Mouse (Mus musculus): ENCODE data around the gene Stox2.
A peak's percentile ranks its signal among the peaks of the same experiment; 100 is the strongest.
"Not testable (repeated sequence)": the region's sequence is repeated elsewhere in the genome, so short reads cannot be mapped to it uniquely, and the experiment has no call there.

Stox2 gene

DNA sequence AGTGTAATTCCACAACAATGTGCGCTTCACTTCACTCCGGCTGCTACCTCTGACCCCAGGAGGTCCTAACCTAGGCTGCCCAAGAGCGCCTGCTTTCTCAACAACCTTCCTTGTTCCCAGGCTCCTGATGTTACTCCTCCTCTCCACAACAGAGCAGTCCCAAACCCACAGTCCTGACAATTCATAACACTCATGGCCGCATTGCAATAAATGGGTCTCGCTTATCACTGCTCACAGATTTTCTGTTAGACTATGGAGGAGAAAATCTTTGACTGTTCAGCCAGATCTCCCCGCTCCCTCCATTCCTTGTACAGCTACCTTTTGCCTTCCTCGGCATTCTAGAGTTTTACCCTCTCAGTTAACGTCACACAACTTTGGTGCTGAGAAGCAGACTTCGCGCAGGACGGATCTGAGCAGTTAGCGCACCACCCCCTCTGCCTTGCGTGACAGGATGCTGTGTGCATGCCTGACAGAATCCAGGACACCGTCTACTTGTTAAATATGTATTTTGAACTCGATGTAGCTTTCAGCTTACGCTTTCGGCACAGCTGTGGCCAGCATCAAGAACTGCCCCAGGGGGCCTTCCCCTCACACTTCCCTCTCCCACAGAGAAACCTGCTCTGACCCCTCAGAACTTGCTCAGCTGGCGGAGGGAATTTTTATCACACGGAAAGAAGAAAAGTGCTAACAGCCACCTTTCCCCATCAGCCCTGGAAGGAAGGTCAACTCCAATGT lies at the start of gene Stox2:
TSS of gene Stox2 (minus strand) at position 51 of the 735 bp plus-strand sequence.
- DNase-seq (ENCODE audit: low read depth, low spot score), result no peak

DNA sequence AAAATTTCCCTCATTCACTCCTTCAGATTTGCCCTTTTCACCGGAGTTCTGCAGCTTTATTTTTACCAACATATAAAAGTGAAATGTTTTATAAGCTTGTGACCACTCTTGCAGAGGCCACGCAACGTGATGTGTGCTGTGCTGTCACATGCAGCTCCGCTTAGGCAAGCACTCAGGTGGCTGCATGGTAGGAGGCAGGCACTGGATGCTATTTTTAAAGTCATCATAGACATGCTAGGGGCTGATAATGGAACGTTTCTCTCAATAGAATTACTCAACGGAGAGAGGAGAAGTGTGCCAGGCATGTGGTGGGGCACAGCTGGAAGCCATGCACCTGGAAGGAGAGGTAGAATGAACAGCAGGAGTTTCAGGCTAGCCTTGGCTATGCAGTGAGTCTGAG lies 49.3 kb upstream of the Stox2 start:
- DNase-seq (ENCODE audit: low read depth, low spot score), result no peak

DNA sequence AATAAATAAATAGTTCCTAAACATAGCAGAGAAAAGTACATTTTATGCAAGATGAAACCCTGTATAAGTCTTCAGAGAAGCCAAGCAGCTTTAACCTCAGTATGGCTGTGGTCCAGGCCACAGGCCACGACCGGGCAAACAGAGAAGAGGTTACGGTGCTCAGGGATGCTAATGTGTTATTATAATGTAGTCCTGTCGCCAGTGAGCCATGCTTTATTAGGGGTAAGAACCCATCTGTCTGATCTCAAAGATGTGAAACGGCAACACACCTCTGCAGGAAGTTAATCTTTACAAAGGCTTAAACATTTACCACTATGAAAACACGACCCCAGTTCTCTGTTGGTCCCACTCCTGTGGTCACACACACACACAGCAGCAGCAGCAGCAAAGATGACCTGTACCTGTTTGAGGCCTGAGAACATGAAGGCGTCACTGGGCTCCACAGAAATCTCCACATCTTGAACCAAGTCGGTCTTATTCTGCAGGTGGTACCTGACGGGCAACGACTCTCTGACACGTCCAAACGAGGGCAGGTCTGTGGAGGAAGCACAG lies 48.5 kb upstream of the Stox2 start:
- no peak for DNase-seq (ENCODE audit: low read depth, low spot score)

DNA sequence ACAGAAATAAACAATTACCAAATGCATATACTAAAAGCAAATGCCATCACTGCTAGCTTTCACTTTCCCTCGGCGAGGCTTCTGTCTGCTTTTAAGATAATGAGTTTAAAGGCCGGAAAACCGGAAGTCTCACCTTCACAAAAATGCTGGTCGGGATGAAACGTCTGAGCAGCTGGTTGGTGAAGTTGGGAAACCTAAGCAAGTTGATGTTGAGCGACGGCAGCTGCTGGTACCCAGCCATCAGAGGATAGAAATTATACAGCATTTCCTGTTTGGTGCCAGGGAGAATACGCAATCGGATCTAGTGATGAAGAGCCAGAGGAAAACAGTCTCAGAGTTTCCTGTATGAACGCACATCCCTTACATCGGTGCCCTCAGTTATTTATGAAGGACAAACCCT lies 46.9 kb upstream of the Stox2 start:
- DNase-seq (ENCODE audit: low read depth, low spot score), result no peak

DNA sequence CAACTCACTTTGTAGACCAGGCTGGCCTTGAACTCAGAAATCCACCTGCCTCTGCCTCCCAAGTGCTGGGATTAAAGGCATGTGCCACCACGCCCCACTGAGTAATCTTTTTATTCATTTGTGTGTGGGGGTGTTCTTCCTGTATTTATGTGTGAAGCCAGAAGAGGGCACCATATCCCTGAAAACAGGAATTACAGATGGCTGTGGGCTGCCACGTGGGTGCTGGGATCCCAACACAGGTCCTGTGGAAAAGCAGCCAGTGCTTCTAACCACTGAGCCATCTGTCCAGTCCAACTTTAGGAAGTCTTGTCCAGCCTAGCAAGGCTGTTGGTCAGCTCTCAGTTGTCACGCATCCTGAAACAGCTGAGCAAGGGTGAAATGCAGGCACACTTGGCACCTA lies 41.1 kb upstream of the Stox2 start:
- no peak for DNase-seq (ENCODE audit: low read depth, low spot score)

DNA sequence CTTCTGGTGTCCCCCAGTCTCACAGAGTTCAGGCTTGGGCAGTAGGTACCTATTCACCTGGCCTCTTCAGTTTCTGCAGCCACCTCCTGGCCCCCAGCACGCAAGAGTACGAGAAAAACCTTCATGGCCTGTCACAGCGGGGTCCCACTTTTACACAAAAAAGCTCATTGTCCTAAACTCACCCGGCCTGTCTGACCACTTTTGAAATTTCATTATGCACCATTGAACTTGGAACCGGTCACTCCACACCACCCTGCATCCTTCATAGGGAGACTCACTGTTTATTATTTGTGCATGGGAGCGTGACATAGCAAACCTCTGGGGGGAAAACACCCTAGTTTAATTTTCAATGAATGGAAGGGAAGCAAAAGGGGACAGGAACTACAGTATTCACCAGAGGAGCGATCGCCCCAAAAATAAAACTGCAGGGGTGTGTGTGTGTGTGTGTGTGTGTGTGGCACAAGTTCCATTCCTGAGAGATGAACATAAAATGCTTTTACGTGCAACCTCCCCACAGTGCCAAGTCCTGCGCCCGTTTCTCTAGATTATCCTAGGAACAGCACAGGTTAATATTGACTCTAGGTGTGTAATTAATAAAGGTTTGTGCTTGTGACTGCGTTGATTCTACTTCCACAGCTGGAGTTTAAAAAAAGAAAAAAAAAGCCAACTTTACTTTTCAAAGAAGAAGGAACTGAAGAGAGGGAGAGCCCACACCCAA lies 36.4 kb upstream of the Stox2 start:
- DNase-seq (ENCODE audit: low read depth, low spot score), result no peak

DNA sequence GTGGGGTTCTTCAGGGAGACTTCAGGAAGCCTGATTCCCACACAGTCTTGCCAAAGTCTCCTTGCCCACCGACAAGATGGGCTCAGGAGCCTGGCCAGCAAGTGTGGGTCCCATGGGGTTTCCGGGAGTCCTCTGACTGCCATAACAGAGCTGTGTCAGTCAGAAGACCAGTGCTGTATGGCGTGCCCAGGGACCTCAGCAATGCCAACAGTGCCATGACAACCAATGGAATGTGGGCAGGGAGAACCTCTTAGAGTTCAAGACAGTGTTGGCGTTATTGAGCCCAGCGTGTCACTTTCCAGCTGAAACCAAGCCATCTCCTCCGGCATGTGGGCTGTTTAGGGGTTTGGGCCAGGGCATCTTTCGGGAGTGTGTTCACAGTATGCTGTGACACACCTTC lies 33.9 kb upstream of the Stox2 start:
- peak; percentile 14 for DNase-seq (ENCODE audit: low read depth, low spot score)

DNA sequence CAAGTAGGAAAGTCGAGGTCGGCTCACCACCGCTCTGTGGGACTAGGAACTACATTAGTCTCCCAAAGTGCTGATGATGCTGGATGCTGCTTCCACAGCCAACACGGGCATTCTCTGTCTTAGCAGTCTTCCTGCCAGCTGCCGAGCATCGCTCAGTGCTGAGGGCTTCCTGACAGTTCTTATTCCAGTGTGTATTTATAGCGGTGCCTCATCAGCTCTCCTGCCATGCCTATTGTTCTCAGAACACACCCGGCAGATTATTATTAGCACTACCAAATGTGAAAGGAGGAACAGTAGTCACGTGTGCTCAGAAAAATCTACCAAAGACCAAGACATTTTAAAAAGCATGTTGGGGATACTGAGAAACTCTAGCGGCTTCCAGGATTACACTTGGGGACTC lies 15.5 kb upstream of the Stox2 start:
- peak; percentile 18 for DNase-seq (ENCODE audit: low read depth, low spot score)

DNA sequence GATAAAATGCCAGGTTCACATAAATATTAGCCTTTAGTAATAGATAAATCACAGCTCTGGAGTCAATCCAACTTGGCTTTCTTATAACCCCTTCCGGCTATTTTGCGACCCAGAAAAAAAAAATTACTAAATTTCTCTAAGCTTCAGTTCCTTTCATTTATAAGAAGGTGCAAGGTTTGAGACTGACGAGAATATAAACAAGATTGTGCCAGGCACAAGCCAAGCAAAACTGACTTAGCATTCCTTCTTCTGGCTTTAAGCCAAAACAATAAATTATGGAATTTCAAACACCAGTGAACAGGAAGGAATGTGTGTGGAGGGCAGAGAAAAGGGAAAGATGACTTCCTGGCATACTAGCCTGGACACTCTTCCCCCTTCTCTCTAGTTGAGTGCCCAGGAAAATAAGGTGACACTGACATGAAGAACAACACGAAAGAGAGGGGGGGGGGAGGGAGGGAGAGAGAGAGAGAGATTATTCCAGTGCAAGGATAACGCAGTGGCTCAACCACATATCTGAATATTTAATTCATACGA lies 13.1 kb upstream of the Stox2 start:
- DNase-seq (ENCODE audit: low read depth, low spot score), result no peak

DNA sequence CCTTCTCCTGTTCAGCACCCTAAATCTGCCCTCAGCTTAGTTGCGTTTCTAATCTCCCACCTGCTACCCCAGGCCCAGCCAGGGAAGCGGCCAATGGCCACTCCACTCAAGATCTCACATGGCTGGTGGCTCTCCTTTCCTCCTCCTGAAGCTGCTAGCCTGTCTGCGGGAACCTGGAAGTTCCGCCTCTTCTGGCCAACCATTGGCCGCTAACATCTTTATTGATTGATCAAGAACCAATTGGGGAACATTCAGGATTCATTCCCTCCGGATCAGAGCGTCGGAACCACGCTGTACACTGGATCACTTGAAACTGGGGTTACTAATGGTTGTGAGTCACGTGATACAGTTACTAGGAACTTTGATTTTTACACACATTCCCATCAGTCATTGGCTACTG lies 12.4 kb upstream of the Stox2 start:
- DNase-seq (ENCODE audit: low read depth, low spot score), result no peak

DNA sequence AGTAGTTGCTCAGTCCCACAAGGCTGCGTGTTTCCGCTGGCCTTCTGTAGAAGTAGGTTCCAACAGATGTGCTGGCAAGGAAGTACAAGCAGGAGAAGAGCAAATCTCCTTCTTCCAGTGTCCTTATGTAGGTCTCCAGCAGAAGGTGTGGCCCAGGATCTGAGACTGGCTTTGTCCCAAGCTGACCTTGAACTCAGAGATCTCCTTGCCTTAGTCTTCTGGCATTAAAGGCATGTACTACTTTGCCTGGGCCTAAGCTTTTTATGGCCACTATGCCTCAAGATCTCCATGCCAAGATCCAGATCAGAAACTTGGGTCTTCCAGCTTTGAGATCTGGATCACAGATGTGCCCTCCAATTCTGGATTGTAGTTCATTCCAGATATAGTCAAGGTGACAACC lies 3.0 kb upstream of the Stox2 start:
- DNase-seq (ENCODE audit: low read depth, low spot score), result not testable (repeated sequence)

DNA sequence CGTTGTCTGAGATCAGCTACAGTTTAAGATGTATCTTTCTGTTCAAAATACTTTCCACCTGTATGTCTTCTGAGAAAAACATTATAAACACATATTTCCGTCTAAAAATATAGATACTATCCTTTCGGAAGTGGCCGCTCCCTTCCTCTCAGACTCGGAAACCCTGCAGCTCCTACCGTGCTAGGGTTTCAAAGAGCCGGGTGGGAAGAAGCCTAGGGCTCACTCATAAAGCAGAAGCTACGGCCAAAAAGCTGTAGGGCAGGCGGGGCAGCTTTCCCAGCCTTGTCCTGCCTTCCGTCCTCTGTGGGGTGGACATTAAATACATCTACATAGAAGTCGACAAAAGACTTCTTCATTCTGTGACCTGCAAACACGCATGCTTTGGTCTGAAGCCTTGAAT lies 6.9 kb downstream of the Stox2 start:
- DNase-seq (ENCODE audit: low read depth, low spot score), result no peak

DNA sequence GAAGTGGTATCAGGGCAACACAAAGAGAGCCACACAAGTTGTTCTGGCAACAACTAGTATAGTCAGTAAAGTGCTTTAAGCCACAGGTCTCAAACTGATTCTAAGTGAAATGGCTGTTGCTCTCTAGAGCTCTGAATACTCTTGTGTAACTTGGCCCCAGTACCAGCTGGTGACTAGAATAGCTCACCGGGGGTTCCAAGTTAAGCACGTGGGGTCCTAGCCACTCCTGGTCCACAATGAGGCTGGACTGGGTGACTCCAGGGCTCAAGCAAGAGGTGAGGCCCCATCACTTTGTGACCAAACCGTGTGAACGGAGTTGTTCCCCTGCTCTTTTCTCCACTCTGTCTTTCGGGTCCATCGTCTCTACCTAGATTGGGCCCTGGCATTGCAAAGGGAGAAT lies 8.2 kb downstream of the Stox2 start:
- no peak for DNase-seq (ENCODE audit: low read depth, low spot score)

DNA sequence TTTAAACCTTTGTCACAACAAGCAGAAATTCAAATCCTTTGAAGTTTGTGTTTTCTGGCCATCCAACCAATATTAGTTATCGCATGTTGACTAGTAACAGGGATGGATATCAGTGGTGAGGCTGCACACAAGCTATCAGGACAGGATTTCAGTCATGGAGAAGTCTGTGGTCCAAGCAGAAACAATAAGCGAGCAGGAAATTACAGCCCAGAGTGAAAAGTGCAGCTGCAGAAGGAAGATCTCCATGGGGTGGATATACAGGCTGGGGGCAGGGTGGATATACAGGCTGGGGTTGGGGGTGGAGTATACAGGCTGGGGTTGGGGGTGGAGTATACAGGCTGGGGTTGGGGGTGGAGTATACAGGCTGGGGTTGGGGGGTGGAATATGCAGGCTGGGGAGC lies 10.3 kb downstream of the Stox2 start:
- DNase-seq (ENCODE audit: low read depth, low spot score), result no peak

DNA sequence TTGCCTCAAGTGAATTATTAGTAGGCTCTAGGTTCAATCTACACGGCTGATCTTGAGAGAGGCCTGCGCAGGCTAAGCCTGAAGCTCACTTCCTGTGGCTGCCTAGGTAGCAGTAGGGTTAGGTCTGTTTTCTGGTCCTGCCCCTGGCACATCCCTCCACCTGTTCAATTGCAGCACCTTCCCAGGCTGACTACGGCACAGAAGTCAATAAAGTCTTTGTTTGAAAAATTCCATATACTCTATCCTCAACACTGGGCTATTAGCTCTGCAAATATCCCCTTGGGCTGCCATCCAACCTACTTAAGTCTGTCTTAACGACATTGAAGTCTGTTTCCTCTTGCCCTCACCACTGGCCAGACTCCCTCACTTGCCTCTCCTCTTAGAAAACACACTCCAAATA lies 10.8 kb downstream of the Stox2 start:
- DNase-seq (ENCODE audit: low read depth, low spot score), result no peak

DNA sequence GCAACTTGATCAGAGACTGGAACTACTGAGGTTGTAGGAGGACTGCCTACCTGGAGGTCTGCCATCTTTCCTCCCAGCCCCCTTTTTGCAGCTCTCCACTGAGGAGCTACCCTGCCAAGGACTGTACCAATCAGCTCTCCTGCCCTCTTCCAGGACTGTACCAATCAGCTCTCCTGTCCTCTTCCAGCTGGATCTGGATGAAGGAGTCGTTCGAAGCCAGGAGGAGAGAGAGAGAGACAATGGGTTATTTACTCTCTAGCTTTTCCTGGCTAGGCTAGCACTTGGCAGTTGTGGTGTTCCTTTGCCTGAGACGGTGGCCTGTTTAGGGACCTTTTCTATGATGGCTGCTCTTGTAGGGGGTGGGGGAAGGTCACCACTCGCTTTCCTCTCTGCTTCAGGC lies 14.9 kb downstream of the Stox2 start:
- peak; percentile 46 for DNase-seq (ENCODE audit: low read depth, low spot score)

DNA sequence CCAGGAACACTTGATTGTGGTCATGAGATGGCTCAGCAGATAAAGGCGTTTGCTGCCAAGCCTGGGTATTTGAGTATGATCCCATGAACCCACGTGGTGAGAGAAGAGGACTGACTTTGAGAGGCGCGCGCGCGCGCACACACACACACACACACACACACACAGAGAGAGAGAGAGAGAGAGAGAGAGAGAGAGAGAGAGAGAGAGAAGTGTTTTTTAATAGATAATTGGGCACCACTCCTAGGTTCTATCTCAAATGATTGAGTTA lies 32.0 kb downstream of the Stox2 start:
- DNase-seq (ENCODE audit: low read depth, low spot score), result not testable (repeated sequence)

DNA sequence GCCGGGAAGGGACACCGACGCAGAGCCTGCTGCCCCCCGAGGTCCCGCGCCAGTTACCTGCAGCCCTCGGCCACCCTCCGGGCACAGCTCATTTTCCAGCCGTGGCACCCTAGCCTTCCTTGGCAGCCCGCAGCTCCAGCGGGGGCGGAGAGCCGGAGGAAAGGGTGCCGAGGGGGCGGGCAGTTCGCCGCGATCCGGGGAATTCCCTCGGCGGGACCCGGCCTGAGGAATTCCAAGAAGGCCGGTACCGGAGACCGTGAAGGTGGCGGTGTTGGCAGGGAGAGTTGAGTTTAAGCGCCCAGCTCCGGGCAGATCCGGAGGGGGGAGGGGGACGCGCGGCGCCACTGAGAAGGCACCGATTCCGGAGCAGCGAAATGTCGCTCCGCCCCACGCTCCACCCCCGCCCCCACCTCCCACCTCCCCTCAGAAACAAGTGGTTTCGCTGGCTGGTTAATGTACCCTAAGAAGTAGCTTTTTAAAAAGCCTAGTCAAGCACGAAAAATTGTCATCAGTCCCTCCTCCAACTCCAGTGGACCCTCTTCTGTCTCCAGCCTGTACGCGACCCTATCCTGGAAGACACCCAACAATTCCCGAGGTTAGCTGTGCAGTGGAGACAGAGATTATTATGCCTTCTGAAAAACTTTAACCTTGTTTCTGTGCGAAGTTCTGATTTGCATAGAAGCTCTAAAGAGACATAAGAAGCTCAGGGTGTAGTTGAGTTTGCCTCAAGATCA lies 32.5 kb downstream of the Stox2 start:
- peak; percentile 28 for DNase-seq (ENCODE audit: low read depth, low spot score)

DNA sequence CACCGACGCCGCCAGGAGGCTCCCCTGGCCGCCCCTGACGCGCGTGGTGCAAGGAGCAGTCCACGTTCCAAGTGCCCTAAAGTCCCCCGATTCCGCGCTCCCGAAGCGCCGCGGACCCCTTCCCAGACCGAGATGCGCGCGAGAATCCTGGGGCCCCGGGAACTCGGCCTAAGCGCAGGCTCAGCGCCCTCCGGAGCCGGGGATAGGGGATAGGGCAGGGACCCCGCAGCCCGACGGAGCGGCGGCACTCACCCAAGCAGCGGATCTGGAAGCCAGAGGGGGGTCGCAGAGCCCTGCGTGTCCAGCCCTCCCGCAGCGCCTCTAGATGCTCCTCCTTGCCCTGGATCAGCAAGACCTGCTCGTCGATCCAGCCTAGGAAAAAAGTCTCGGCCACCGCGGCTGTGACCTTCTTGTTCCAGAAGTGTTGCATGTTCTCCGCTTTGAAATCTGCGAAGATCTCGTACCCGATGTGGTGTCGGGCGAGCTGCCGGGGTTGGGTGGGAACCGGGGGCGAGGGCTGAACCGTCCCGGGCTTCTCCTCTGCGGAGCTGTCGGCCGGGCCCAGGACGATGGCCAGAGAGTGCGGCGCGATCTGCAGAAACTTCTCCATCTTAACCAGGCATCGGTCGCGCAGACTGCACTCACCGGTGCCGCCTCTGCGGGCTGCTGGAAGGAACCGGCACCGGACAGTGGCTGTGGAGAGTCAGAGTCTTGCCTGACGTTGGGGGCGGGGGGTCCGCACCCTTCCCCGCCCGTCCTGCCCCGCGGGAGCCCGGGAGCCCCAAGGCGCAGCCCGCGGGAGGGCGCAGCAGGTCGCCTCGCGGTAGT lies 33.3 kb downstream of the Stox2 start:
- DNase-seq (ENCODE audit: low read depth, low spot score), result no peak

DNA sequence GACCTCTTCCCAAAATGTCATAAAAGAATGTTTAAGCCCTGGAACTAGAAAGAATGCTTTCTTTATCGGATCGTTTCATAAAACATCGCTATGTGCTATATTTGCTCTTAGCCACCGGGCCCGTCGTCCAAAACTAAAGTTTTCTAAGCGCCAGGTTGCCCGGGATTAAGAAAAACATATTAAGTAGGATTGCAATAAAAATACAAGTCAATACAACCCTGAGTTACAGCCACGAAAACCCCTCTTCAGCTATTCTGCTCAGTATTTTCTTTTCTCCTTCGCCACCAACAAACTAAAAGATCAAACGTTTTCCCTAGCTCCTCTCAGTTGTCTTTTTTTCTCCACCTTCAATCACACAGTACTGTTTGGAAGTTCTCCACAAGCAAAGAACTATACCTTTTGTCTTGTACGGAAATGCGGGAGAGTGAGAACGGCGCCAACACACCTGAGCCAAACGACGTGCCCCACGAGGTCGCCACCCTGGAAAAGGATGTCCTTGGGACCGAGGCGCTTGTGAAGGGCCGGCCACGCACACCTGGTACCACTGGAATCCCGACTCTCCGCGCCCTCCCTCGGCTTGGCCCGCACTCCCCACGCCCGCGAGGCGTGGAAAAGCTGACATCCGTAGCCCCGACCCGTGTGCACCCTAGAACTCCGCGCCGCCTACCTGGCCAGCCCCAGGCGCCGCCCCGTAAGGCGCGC lies 34.0 kb downstream of the Stox2 start:
- no peak for DNase-seq (ENCODE audit: low read depth, low spot score)

DNA sequence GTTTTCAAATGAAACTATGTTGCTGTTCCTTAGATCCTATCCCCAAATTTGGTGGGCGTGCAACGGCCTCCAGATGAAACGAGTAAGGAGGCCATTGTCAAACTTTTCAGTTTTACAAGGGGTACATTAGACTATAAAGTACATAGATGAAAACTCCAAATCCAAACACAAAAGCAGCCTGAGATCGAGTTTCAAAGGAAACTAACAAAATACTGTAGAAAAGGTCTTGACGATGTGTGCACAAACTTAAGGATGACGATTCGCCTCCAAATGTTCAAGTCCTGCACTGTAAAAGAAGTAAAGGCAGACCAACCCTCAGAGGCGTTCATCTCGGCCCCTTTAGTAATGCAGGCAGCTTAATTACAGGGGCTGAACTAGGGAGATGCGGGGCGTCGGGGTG lies 34.8 kb downstream of the Stox2 start:
- DNase-seq (ENCODE audit: low read depth, low spot score), result no peak

All from brain, embryonic 18.5 days (tissue).